8 mouse cellular contexts compared by ENCODE assay signal in genomic region chr5:117505204-117505603, GRCm38 (mm10).
DNase-seq lines count a peak whose midpoint lies in the region; TF ChIP-seq lines count a peak whose summit lies in the region.

No protein-coding gene starts in this region.

- H3K27me3 ChIP-seq in C2C12 (ENCODE audit: control insufficient read depth, insufficient read depth, insufficient read length) = no peaks in the 10 kb centered on the region

- H3K79me2 ChIP-seq in C2C12 (ENCODE audit: control insufficient read depth, insufficient read depth) = no peaks in the 10 kb centered on the region

- DNase-seq in Muller cell, postnatal 12 days (ENCODE audit: inconsistent ontology term) = peak; percentile 41
- peak; percentile 84 for DNase-seq in cerebellum, adult 9-10 months
- peak; percentile 66 for DNase-seq in gastrocnemius, postnatal 10 days
- peak; percentile 62 to 84 for DNase-seq in kidney, postnatal 36 days
- peak; percentile 23 to 41 for DNase-seq in lung, adult 18-20 months
- DNase-seq in retina, adult 2 months (ENCODE audit: low read depth, low spot score) = peak; percentile 60
- DNase-seq in thymus, postnatal 36 days = peak; percentile 53 to 59

- H3K4me3 ChIP-seq in C2C12 (ENCODE audit: insufficient read depth, poor library complexity, severe bottlenecking) = no peak overlapping the region

- no peaks in the 10 kb centered on the region for H3K36me3 ChIP-seq in C2C12 (ENCODE audit: control insufficient read depth, insufficient read depth)

- H3ac ChIP-seq in C2C12 (ENCODE audit: control insufficient read depth, insufficient read length, low read depth) = no peak overlapping the region

- H3K79me3 ChIP-seq in C2C12 (ENCODE audit: low read depth) = no peaks in the 10 kb centered on the region

- peak; percentile 75 for TF ChIP-seq CTCF in C2C12 (IDR thresholded peaks at IDR 0.05; ENCODE audit: control insufficient read depth, insufficient read depth, insufficient read length)

TF ChIP-seq in C2C12, 6 proteins besides CTCF, POLR2A, EP300 and RAD21:
- TF ChIP-seq CEBPB (IDR thresholded peaks at IDR 0.05; ENCODE audit: low read depth) = no peak
- TF ChIP-seq MAX (IDR thresholded peaks at IDR 0.05) = no peak
- no peak for TF ChIP-seq MYOG (IDR thresholded peaks at IDR 0.05; ENCODE audit: control insufficient read depth, extremely low read depth, insufficient read length)
- no peak for TF ChIP-seq USF1 (IDR thresholded peaks at IDR 0.05; ENCODE audit: low read depth)
- TF ChIP-seq FOSL1 (IDR thresholded peaks at IDR 0.05; ENCODE audit: insufficient read depth, low read length, poor library complexity, severe bottlenecking) = no peak
- TF ChIP-seq MYOD1 (IDR thresholded peaks at IDR 0.05; ENCODE audit: control insufficient read depth, insufficient read length, low read depth) = no peak

Comparison
In these comparisons a context has a peak if more than half of its experiments do, and no peak if none do; other contexts are left out.
1. DNase-seq: peak in every context shown above with its lines; median percentile 84 in cerebellum, adult 9-10 months; 73 in kidney, postnatal 36 days; 66 in gastrocnemius, postnatal 10 days; 60 in retina, adult 2 months; 56 in thymus, postnatal 36 days; 41 in Muller cell, postnatal 12 days; 32 in lung, adult 18-20 months.